Mouse (Mus musculus): Measurements from ENCODE around the gene Clybl. TPM values are rescaled to one million over a fixed set of nuclear protein-coding genes. Genes with fewer than 3 reads are reported as not detected.
A peak's percentile ranks its signal among the peaks of the same experiment; 100 is the strongest.

Clybl gene
- polyA plus RNA-seq, 1 experiment from 2014 or later, result 17.5 TPM

DNA sequence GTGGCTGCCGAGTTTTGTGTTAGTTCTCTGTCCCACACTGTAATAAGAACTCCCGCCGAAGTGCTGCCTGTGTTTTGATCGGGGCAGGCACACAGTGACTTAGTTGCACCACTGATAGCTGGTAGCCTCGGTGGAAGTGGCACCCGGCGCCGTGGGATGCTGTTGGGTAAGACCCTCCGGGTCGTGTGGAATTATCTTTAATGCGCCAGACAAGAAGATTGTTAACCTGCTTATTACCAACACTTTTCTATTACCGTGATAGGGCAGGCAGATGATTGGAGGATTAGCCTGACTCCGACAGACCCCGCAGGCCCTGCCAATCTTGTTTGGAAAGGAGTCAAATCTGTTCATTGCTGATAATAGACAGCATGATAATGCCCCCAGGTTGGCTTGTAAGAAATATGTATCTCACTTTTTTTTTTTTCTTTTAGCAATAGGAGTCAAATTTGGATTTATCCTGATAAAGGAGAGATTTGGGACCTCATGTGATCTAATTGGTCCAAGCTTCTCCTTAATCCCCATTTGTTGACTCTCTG lies 5.2 kb upstream of the Clybl start:
- no peak for ATAC-seq (ENCODE audit: low FRiP score, low read depth)
- no peak overlapping the region for H3K9ac ChIP-seq
- no peaks in the 10 kb centered on the region for H3K9me3 ChIP-seq
- 0 out of 2 replicates have a peak, but pooled peaks cover 5% of the 10 kb centered on the region for H3K4me1 ChIP-seq (replicated peaks)
- no peak overlapping the region for H3K27ac ChIP-seq (replicated peaks)
- no peak overlapping the region for H3K4me2 ChIP-seq
- no peak overlapping the region for H3K4me3 ChIP-seq
- no peaks in the 10 kb centered on the region for H3K36me3 ChIP-seq
- H3K27me3 ChIP-seq, result no peaks in the 10 kb centered on the region
- WGBS, result 83% methylated on average over 14 of the region's 14 CpGs

- 49% methylated on average over 16 of the region's 16 CpGs for WGBS
- Histone ChIP-seq H3K27ac (replicated peaks) (no peak overlapping the region), H3K9ac (no peak overlapping the region), H3K4me1 (replicated peaks) (0 out of 2 replicates have a peak, but pooled peaks cover 8% of the 10 kb centered on the region), H3K36me3 (no peaks in the 10 kb centered on the region), H3K27me3 (no peaks in the 10 kb centered on the region), H3K4me2 (no peak overlapping the region), H3K4me3 (no peak overlapping the region), H3K9me3 (no peaks in the 10 kb centered on the region)
- ATAC-seq (ENCODE audit: low FRiP score, low read depth), result no peak
These were observed 2.2 kb upstream of the Clybl start for GRCm38 (mm10) chr14:122179262-122179661.

GRCm38 (mm10) chr14:122181815-122182157 lies 282 bp downstream of the Clybl start:
- Histone ChIP-seq H3K9me3 (no peaks in the 10 kb centered on the region), H3K4me1 (replicated peaks) (0 out of 2 replicates have a peak, but pooled peaks cover 8% of the 10 kb centered on the region), H3K27me3 (no peaks in the 10 kb centered on the region), H3K4me3 (peak overlapping the region; percentile 70), H3K27ac (replicated peaks) (peak overlapping the region; percentile 43; the same call in 1 of the 2 replicates), H3K4me2 (peak overlapping the region; percentile 73), H3K9ac (peak overlapping the region; percentile 61), H3K36me3 (no peaks in the 10 kb centered on the region)
- WGBS, result 1% methylated on average over 12 of the region's 12 CpGs
- ATAC-seq (ENCODE audit: low FRiP score, low read depth), result peak; percentile 64

DNA sequence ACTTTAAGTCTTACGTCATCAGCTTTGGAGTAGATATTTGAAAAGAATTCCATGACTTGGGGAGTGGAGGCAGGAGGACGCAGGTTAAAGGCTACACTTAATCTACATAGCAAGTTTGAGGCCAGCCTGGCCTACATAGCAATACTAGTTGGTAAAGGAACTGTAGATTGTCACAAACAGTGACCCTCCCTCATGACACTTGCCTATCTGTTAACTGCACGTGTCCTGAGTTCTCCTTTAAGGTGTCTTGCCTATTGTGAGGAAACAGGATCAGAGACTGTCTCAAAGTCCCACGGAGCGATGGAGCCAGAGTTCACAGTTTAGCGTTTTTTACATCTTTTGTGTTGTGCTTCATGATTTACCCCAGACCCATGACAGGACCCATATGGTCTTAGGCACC lies 716 bp downstream of the Clybl start:
- H3K36me3 ChIP-seq, result no peaks in the 10 kb centered on the region
- no peak overlapping the region for H3K4me3 ChIP-seq
- peak overlapping the region; percentile 73 for H3K4me2 ChIP-seq
- no peaks in the 10 kb centered on the region for H3K27me3 ChIP-seq
- WGBS, result 80% methylated on average over 6 of the region's 6 CpGs
- H3K9ac ChIP-seq, result no peak overlapping the region
- 0 out of 2 replicates have a peak, but pooled peaks cover 8% of the 10 kb centered on the region for H3K4me1 ChIP-seq (replicated peaks)
- no peak overlapping the region for H3K27ac ChIP-seq (replicated peaks)
- H3K9me3 ChIP-seq, result no peaks in the 10 kb centered on the region
- ATAC-seq (ENCODE audit: low FRiP score, low read depth), result no peak

DNA sequence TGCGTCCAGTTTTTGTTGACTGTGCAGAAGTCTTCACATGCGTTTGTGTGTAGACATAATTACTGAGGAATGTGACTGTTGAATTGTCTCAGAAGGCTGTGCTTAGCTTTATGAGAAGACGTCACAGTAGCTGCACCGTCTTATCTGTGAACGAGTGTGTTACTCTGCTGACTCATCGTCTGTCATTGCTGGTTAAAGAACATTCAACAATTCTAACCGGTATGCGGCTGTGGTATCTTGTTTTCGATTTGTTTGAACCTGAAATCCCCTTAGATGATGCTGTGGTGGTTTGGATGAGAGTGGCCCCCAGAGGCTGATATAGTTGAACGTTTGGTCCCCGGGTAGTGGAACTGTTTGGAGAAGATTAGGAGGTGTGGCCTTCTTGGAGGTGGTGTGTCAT lies 2.5 kb downstream of the Clybl start:
- Histone ChIP-seq H3K27me3 (no peaks in the 10 kb centered on the region), H3K36me3 (no peaks in the 10 kb centered on the region), H3K4me2 (no peak overlapping the region), H3K9ac (no peak overlapping the region), H3K9me3 (no peaks in the 10 kb centered on the region), H3K4me3 (no peak overlapping the region), H3K27ac (replicated peaks) (no peak overlapping the region), H3K4me1 (replicated peaks) (0 out of 2 replicates have a peak, but pooled peaks cover 8% of the 10 kb centered on the region)
- ATAC-seq (ENCODE audit: low FRiP score, low read depth), result no peak
- WGBS, result 89% methylated on average over 11 of the region's 11 CpGs

- WGBS, result 91% methylated on average over 5 of the region's 5 CpGs
These were observed 6.7 kb downstream of the Clybl start for GRCm38 (mm10) chr14:122188250-122188649.

DNA sequence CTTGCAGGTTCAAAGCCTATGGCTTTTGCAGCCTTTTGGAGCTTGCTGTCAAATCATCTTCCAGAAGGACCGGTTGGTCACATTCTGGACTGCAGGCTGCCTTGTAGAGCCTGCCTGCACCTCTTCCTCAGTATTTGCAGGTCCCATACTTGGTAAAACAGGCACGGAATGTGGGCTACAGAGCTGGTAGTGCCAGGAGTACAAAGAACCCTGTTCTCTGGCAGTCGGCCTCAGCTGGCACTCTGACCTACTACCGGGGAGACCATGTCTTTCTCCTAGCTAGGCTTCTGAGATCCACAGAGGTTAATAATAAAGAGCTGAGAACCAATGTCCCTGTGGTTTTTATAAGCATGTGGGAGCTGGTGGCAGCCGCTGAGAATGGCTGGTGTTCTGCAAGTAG lies 8.4 kb downstream of the Clybl start:
- no peaks in the 10 kb centered on the region for H3K9me3 ChIP-seq
- no peak overlapping the region for H3K27ac ChIP-seq (replicated peaks)
- H3K4me2 ChIP-seq, result no peak overlapping the region
- H3K36me3 ChIP-seq, result no peaks in the 10 kb centered on the region
- H3K27me3 ChIP-seq, result no peaks in the 10 kb centered on the region
- H3K4me3 ChIP-seq, result no peak overlapping the region
- H3K9ac ChIP-seq, result no peak overlapping the region
- ATAC-seq (ENCODE audit: low FRiP score, low read depth), result no peak
- H3K4me1 ChIP-seq (replicated peaks), result no peaks in the 10 kb centered on the region
- WGBS, result 69% methylated on average over 5 of the region's 5 CpGs

More at GRCm38 (mm10) chr14:122188250-122188649, 6.7 kb downstream of the Clybl start:
- no peak overlapping the region for H3K4me2 ChIP-seq
- H3K4me1 ChIP-seq (replicated peaks), result no peaks in the 10 kb centered on the region
- no peaks in the 10 kb centered on the region for H3K27me3 ChIP-seq
- H3K27ac ChIP-seq (replicated peaks), result no peak overlapping the region
- H3K4me3 ChIP-seq, result no peak overlapping the region
- no peaks in the 10 kb centered on the region for H3K36me3 ChIP-seq
- no peaks in the 10 kb centered on the region for H3K9me3 ChIP-seq
- no peak for ATAC-seq (ENCODE audit: low FRiP score, low read depth)
- no peak overlapping the region for H3K9ac ChIP-seq

GRCm38 (mm10) chr14:122190527-122190926 lies 9.0 kb downstream of the Clybl start:
- H3K27me3 ChIP-seq, result no peaks in the 10 kb centered on the region
- H3K9ac ChIP-seq, result no peak overlapping the region
- WGBS, result 26% methylated on average over 2 of the region's 2 CpGs
- no peak overlapping the region for H3K4me2 ChIP-seq
- no peaks in the 10 kb centered on the region for H3K36me3 ChIP-seq
- H3K4me1 ChIP-seq (replicated peaks), result no peaks in the 10 kb centered on the region
- ATAC-seq (ENCODE audit: low FRiP score, low read depth), result no peak
- H3K9me3 ChIP-seq, result no peaks in the 10 kb centered on the region
- H3K27ac ChIP-seq (replicated peaks), result no peak overlapping the region
- no peak overlapping the region for H3K4me3 ChIP-seq

GRCm38 (mm10) chr14:122190941-122191510 lies 9.5 kb downstream of the Clybl start:
- no peaks in the 10 kb centered on the region for H3K27me3 ChIP-seq
- peak; percentile 70 for ATAC-seq (ENCODE audit: low FRiP score, low read depth)
- H3K36me3 ChIP-seq, result no peaks in the 10 kb centered on the region
- H3K9ac ChIP-seq, result no peak overlapping the region
- H3K9me3 ChIP-seq, result no peaks in the 10 kb centered on the region
- H3K4me1 ChIP-seq (replicated peaks), result no peaks in the 10 kb centered on the region
- no peak overlapping the region for H3K4me2 ChIP-seq
- H3K4me3 ChIP-seq, result no peak overlapping the region
- H3K27ac ChIP-seq (replicated peaks), result no peak overlapping the region
- 18% methylated on average over 7 of the region's 7 CpGs for WGBS

DNA sequence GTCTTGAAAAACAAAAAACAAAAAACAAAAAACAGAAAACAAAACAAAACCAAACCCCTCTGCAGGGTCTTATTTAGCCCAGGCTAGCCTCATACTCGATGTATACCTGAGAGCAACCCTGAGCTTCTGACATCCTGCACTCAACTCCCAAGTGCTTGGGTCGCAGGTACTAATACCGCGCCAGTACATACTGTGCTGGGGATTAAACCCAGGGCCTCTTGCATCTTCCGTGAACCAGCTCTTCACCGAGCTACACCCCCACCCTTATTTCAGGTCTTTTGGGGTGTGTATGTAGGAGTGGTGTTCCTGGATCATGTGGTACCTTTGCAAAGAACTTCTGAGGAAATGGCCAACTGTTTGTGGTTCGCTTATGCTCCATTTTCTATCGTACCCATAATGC lies 13.1 kb downstream of the Clybl start:
- Histone ChIP-seq H3K4me2 (no peak overlapping the region), H3K9me3 (no peaks in the 10 kb centered on the region), H3K4me3 (no peak overlapping the region), H3K27ac (replicated peaks) (no peak overlapping the region), H3K4me1 (replicated peaks) (no peaks in the 10 kb centered on the region), H3K27me3 (no peaks in the 10 kb centered on the region), H3K9ac (no peak overlapping the region), H3K36me3 (no peaks in the 10 kb centered on the region)
- no peak for ATAC-seq (ENCODE audit: low FRiP score, low read depth)
- 94% methylated on average over 8 of the region's 8 CpGs for WGBS

GRCm38 (mm10) chr14:122196851-122197250 lies 15.3 kb downstream of the Clybl start:
- no peak for ATAC-seq (ENCODE audit: low FRiP score, low read depth)

DNA sequence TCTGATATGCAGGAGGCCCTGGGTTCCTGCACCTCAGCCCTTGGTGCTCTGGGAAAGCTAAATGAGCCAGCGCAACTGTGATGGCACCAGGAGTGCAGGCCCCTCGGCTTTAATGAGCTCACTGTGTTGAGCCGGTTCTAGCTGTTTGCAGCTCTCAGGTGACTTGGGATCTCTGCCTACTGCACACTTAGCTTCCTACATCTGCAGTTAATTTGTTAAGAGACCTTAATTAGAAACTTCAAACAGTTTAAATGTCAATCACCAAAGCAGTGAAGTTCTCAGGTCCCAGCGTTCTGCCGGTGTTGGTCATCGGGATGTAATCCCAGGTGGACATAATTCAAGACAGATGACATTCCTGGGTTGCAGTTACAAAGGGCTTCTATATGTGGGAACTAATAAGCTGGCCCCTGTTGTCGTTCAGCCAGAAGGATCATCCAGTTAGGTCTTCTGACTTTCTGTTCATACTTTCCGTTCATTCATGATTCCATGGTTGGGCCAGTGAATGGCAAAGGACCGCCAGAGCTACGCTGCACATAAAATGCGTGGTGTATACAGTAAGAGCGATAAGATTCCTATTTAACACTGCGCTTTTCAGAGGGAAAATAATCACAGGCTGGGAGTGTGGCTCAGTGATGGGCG lies 18.9 kb downstream of the Clybl start:
- Histone ChIP-seq H3K9me3 (no peaks in the 10 kb centered on the region), H3K27ac (replicated peaks) (no peak overlapping the region), H3K4me1 (replicated peaks) (no peaks in the 10 kb centered on the region), H3K36me3 (no peaks in the 10 kb centered on the region), H3K27me3 (no peaks in the 10 kb centered on the region), H3K4me2 (no peak overlapping the region), H3K9ac (no peak overlapping the region), H3K4me3 (no peak overlapping the region)
- WGBS, result 84% methylated on average over 14 of the region's 14 CpGs
- ATAC-seq (ENCODE audit: low FRiP score, low read depth), result no peak

More at GRCm38 (mm10) chr14:122196851-122197250, 15.3 kb downstream of the Clybl start:
- Histone ChIP-seq H3K4me1 (replicated peaks) (no peaks in the 10 kb centered on the region), H3K27me3 (no peaks in the 10 kb centered on the region), H3K36me3 (no peaks in the 10 kb centered on the region), H3K4me3 (no peak overlapping the region), H3K27ac (replicated peaks) (no peak overlapping the region), H3K4me2 (no peak overlapping the region), H3K9me3 (no peaks in the 10 kb centered on the region), H3K9ac (no peak overlapping the region)
- WGBS, result 86% methylated on average over 6 of the region's 6 CpGs
